Mouse (Mus musculus) E14TG2a.4 (cell line): Measurements from ENCODE around the gene Slc15a4.

Source experiments
- CTCF ChIP-seq: conservative IDR thresholded peaks from 2 replicates; pipeline ENCODE4 v1.5.1; 2014; ENCODE audit warnings: low read length
- NANOG ChIP-seq: IDR thresholded peaks from 2 replicates; pipeline ENCODE4 v1.6.1; 2014; ENCODE audit warnings: borderline replicate concordance, low read length, mixed read lengths

GRCm38 (mm10) chr5:127637622-127638021 is 4.9 kb upstream of the Slc15a4 start:
- TF ChIP-seq CTCF (no peak), NANOG (no peak)
